Mouse (Mus musculus): ENCODE measurements around the gene Clcn6.

GRCm38 (mm10) chr4:147965712-147966111 lies 72.9 kb downstream of the Clcn6 start:
- TF ChIP-seq POLR2A (IDR thresholded peaks at IDR 0.05; ENCODE audit: insufficient read depth, low read depth, low read length) (no peak), CTCF (IDR thresholded peaks at IDR 0.05; ENCODE audit: insufficient read depth, low read depth, low read length) (no peak)
